Mouse (Mus musculus): ENCODE measurements at regions not wholly inside any gene's neighbourhood (a gene's known extent, or its start where the extent isn't known, plus 50 kb on each side); places are given as distances from the start of the nearest gene placed in this dataset.

DNA sequence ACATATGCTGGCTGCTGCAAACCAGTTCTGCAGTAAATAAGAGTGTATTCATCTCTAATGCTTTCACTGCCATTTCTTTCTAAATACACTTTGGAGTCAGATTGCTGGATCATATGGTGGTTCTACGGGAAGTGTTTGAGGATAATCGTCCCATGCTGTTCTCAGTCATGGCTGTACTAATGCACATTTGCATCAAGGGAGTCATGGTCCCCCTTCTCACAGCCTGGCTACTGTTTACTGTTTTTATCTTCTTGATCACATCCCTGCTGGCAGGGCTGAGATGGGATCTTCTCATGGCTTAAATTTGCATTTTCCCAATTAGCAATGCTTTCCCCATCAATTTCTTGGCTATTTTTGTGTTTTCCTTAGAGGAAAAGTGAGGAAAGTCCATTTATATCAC is 330.1 kb upstream of the Eif4g2 start:
- TF ChIP-seq TCF12 (IDR thresholded peaks at IDR 0.05; ENCODE audit: insufficient read depth, poor library complexity, severe bottlenecking) (no peak), MAX (IDR thresholded peaks at IDR 0.05; ENCODE audit: low read depth) (no peak), REST (IDR thresholded peaks at IDR 0.05; ENCODE audit: insufficient read depth, insufficient read length) (no peak), TCF3 (IDR thresholded peaks at IDR 0.05; ENCODE audit: insufficient read length, low read depth) (no peak)

Data from myocyte (in vitro differentiated cells).